In the genomic region with DNA sequence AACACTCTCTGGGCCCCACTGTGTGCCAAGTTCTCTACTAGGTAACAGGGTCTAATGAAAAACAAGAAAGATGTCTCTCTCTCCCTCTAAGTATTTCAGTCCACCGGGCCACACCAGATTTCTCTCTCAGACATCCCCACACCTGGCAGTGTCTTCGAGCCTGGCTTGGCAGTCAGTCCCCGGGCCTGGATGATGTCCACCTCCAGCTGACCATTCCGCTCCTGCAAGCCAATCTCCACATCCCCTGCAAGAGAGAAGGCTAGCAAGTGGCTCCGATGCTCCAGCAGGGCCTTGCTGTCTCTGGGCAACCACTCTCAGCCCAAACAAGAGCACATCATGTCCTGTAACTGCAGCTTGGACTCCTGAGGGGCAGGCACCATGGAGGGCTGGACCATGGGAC, we compare ENCODE assay signal across 22 mouse cellular contexts. TPM values are rescaled to one million over a fixed set of nuclear protein-coding genes. Genes with fewer than 3 reads are reported as not detected.
DNase-seq lines count a peak whose midpoint lies in the region; ATAC-seq lines count a peak whose summit lies in the region.
"Had no signal": no experiment of that assay in that cellular context is flagged by ENCODE, and none has a peak within 500 bp of the region (broad histone marks: within the 10 kb centered on the region; RNA-seq: fewer than 3 reads in every experiment).

No protein-coding gene starts in this region.

- no peak overlapping the region for H3K9ac ChIP-seq in midbrain, embryonic 13.5 days (replicated peaks)
- H3K9ac ChIP-seq: embryonic facial prominence, embryonic 12.5 days; heart, embryonic 13.5 days; hindbrain, embryonic 15.5 days had no signal

- H3K27me3 ChIP-seq in midbrain, embryonic 13.5 days, result 0 out of 2 replicates have a peak, but pooled peaks cover 3% of the 10 kb centered on the region
- H3K27me3 ChIP-seq: hindbrain, embryonic 15.5 days had no signal

- no peaks in the 10 kb centered on the region for H3K36me3 ChIP-seq in midbrain, embryonic 13.5 days
- H3K36me3 ChIP-seq: embryonic facial prominence, embryonic 12.5 days; G1E; heart, embryonic 13.5 days; hindbrain, embryonic 15.5 days had no signal

- H3K4me2 ChIP-seq in midbrain, embryonic 13.5 days (replicated peaks), result no peak overlapping the region
- H3K4me2 ChIP-seq: embryonic facial prominence, embryonic 12.5 days; heart, embryonic 13.5 days; hindbrain, embryonic 15.5 days had no signal

- peaks cover 6% of the 10 kb centered on the region; the same call in 1 of the 2 replicates for H3K4me1 ChIP-seq in midbrain, embryonic 13.5 days (replicated peaks)
- H3K4me1 ChIP-seq: embryonic facial prominence, embryonic 12.5 days; heart, embryonic 13.5 days had no signal

- no peak overlapping the region for H3K27ac ChIP-seq in midbrain, embryonic 13.5 days
- H3K27ac ChIP-seq: embryonic facial prominence, embryonic 12.5 days; heart, embryonic 13.5 days; hindbrain, embryonic 15.5 days had no signal

- 87% methylated on average over 5 of the region's 5 CpGs for WGBS in midbrain, embryonic 13.5 days

- H3K9me3 ChIP-seq in midbrain, embryonic 13.5 days, result no peaks in the 10 kb centered on the region
- H3K9me3 ChIP-seq: embryonic facial prominence, embryonic 12.5 days; G1E; heart, embryonic 13.5 days; hindbrain, embryonic 15.5 days had no signal

- ATAC-seq in midbrain, embryonic 13.5 days, result no peak
- ATAC-seq: CD4-positive, CD25-positive, alpha-beta regulatory T cell, adult 4 months; forebrain, embryonic 16.5 days; intestine, postnatal 0 days had no signal

- DNase-seq in brain, adult 2 months (ENCODE audit: low read depth, low spot score), result peak; percentile 58
- DNase-seq in cerebellum, adult 18-20 months, result peak; percentile 61 to 65
- peak; percentile 60 for DNase-seq in cerebellum, adult 9-11 months
- peak; percentile 57 to 65 for DNase-seq in cerebellum, postnatal 36 days
- DNase-seq in urinary bladder, postnatal 10 days (ENCODE audit: low spot score), result no peak
- DNase-seq: adrenal gland, adult 8-10 months; adrenal gland, postnatal 36 days; gastrocnemius, postnatal 10 days; heart, postnatal 36 days; kidney, adult 8-10 months had no signal

- no peak overlapping the region for H3K4me3 ChIP-seq in midbrain, embryonic 13.5 days (replicated peaks)
- H3K4me3 ChIP-seq: embryonic facial prominence, embryonic 12.5 days; heart, embryonic 13.5 days; hindbrain, embryonic 15.5 days had no signal

RNA-seq across cellular contexts. Expression of gene Kcnk15, which starts 11.9 kb away (rescaled TPM):
- 0.13 TPM in 1 of 2 replicates, not detected in the other for polyA plus RNA-seq in midbrain, embryonic 13.5 days (2015; fragmentation: Nextera tagmentation; extraction: Ambion mirVana)
- polyA plus RNA-seq: CD4-positive, CD25-positive, alpha-beta regulatory T cell, adult 4 months; embryonic facial prominence, embryonic 12.5 days; forebrain, embryonic 11.5 days; forebrain, embryonic 16.5 days; G1E; gonadal fat pad, adult 2 months; heart, embryonic 13.5 days; heart, postnatal 0 days; hindbrain, embryonic 11.5 days; intestine, postnatal 0 days had no signal

RNA-seq across cellular contexts. Expression of gene Ccn5, which starts 44.6 kb away (rescaled TPM):
- polyA plus RNA-seq in midbrain, embryonic 13.5 days (2015; fragmentation: Nextera tagmentation; extraction: Ambion mirVana), result 0.15 and 0.23 TPM in 2 replicates
- polyA plus RNA-seq: CD4-positive, CD25-positive, alpha-beta regulatory T cell, adult 4 months; G1E; intestine, postnatal 0 days had no signal

RNA-seq across cellular contexts. Expression of gene Rims4, which starts 53.2 kb away (rescaled TPM):
- polyA plus RNA-seq in midbrain, embryonic 13.5 days (2015; fragmentation: Nextera tagmentation; extraction: Ambion mirVana), result 6.9 and 8.1 TPM in 2 replicates
- polyA plus RNA-seq: CD4-positive, CD25-positive, alpha-beta regulatory T cell, adult 4 months; G1E had no signal
